Mouse (Mus musculus) c-Kit-positive CD71-positive TER-119-positive erythroid progenitor cells, embryonic 14.5 days (primary cell): ENCODE measurements around the gene Kansl1l.

ENCODE experiments used
- DNase-seq: peaks from one replicate; pipeline ENCODE4 v3.0.0-alpha.2; 2013; ENCODE audit warnings: low spot score

Gene Kansl1l

DNA sequence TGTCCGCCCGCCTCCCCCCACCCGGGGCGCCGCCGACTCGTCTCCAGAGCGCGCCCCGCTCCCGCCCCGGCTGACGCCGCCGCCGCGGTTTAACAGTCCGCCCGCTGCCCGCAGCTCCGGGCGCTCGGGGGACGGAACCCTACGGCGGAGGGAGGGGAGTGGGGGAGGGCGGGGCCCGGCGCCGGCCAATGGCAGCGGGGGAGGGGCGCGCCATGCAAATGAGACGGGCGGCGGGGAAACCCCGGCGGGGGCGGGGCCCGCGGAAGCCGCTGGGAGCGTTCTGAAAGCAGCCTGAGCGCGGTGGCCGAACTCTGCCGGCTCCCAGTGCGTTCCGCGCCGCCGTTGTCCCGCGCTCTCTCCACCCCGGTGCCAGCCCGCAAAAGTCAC is at the start of gene Kansl1l:
Gene Kansl1l (minus strand): TSS at position 110 of the 387 bp plus-strand sequence.
- DNase-seq = peak; percentile 91

DNA sequence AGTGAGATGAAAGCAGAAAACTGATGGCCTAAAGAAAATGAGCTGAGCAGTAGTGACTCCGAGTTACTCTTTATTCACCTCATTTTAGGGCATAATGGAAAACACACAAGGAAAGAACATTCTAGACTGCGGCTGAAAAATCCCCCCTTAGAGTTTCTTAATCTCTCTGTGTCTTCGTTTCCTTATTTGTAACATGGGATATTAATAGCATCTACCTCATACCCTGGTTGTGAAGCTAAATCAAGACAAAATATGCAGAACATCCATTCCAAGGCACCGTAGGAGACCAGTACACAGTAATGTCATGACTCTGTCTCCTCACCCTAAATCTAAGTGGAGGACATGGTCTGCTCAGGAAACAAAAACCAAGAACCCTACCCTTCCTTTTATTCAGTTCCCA is 48.3 kb upstream of the Kansl1l start:
- DNase-seq = no peak

DNA sequence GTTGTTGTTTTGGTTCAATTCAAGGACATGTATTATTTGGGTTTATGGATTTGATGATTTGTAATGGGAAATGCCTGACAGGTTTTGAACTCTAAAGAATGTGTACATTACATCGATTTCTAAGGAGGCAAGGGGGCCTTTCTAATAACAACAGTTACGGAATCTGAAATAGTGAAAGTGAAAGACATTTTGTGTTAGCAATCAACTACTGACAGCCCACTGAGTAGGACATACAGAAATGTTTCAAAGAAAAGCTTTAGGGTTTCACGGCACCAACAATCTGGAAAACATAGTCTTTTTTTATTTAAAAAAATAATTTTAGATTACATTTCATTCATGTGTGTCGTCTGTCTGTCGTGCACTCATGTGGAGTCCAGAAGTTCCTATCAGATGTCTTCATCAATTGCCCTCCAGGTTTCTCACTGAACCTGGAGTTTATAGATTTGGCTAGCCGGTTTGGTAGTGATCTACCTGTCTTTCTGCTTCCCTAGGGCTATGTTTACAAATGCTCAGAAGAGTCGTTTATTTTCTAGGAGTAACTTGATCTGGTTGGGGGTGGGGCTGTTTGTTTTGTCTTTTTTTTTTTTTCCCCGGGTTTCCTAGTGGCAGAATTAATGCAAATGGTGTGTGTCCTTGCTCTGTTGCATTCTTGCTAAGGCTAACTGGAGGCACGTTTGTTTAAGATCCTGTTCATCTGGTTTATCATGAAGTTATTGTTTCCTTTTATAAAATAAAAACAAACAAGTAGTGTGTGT is 46.6 kb upstream of the Kansl1l start:
- DNase-seq = peak; percentile 11

DNA sequence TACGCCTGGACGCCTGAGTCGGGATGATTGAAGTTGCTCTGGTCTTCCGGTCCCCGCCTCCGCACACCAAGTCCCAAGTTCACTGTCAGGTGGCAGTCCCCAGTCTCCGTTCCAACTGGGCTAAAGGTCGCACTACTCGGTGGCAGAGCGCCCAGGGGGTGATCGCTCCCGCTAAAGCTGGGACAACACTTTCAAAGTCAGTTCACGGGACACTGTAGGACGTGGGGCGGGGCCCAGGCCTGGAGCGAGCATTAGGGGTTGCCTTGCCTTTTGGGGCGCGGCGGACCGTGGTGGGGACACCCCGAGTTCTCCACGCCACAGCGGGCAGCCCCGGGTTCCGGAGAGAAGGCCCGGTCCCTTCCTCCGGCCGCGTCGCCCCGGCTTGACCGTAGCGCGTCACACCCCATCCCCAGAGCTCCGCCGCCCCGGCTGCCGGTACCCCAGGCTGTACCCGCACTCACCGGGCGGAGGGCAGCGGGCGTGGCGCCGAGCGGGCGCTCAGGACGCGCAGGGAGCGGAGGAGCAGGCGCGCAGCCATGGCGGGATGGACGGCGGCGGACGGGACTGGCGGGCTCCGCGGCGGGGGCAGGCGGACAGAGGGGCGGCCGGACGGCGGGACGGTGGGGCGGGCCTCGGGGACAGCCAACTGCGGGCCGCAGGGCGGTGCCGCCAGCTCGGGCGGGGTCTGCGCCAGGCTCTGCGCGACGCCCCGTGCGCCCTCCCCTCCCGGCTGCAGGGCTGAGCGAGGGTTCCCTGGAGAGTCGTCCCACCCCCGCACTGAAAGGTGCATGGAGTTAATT is 45.5 kb upstream of the Kansl1l start, which contains the start of gene Acadl:
Gene Acadl (minus strand): TSS at position 566 of the 800 bp plus-strand sequence.
- peak; percentile 57 for DNase-seq

DNA sequence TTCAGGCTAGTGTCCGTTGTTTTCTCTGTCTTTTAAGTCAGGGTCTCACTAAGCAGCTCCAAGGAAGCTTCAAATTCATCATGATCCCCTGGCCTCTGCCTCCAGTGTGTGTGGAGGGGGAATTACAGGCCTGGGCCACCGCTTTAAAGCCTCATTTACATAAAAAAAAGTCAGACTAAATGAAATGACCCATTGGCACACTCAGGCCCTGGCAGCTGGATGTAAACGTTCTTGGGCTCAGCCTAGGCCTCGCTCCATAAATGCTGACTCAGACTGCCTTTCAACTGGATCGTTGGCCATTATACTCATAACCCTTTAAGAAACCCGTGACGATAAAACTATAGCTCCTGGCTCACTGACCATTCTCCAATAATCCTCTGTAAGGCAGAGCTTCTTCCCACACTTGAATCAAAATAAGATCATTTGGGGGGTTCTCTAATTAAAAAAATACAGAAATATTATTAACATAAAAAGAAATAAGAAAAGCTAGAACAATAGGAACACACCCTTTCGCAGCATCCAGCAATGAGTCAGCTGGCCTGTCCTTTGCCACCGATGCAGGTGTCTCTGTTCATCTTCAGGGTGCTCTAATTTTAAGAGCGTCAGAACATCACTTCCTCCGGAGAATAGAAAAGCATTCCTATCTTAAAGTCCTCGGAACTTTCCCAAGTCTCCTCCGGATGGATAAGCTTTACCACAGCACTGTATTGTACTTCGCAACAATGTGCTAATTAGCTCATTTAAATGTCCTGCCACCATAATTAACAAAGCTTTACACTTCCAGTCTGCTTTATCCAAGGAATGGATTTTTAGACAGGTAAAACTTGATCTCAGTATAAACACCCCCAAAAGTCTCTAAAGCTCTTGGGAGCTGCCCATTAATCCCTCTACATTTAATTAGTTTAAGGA is 44.7 kb upstream of the Kansl1l start:
- DNase-seq = peak; percentile 37

DNA sequence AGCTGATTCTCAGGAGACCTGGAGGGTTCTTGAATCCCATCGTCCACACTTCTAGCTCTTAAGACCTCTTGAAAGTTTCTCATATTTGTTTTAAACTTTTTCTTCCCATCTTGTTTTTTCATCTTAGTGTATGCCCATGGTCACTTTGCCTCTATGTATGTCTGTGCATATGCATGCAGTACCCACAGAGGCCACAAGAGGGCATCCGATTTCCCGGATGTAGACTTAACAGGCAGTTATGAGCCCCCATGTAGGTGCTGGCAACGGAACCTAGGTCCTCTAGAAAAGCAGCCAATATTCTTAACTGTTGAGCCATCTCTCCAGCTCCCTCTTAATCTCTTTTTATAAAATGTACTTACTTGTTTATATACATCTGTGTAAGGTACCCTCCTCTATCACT is 30.1 kb upstream of the Kansl1l start:
- no peak for DNase-seq

DNA sequence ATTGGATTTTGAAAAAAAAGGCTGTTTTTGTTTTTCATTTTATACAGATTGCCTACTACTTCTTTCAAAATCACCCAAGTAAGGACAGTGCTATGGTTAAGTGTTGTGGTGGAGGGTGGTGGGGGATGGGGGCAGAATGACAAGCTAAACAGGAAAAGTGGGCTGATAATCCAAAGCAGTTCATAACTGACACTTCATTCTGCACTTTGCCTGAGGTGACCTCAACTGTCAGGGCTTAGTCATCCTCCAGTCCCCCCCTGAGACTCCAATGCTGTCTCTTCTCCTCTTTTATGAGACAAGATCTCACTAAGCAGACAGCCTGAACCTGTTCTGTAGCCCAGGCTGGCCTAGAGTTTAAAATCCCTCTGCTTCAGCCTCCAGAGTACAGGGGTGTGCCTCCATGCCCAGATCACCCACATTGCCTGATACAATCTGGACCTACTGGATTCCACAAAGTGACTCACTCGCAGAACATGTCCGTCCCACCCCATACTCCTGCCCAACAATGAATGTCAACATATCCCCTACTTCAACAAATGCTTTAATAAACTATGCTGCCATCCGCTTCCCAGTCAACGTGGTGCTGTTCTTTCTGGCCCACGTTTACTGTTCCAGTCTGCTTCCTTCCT is 28.4 kb upstream of the Kansl1l start:
- DNase-seq = no peak

DNA sequence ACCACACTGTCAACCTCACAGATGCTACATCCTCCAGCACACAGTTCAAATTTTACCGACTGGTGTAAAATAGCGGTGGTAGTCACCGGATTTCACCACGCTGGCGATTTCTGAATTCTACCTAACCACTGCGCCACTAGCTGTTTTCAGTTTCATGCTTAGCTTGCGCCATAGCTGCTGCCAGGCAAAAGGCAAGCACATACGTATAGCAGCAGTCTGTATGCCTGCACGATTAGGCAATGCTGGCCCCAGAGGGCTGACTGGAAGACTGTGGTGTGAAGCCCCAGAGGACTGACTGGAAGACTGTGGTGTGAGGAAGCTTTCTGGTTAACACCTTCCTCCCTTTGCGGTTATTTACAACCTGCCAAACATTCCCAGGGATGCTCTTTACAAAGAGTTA is 24.6 kb upstream of the Kansl1l start:
- no peak for DNase-seq

DNA sequence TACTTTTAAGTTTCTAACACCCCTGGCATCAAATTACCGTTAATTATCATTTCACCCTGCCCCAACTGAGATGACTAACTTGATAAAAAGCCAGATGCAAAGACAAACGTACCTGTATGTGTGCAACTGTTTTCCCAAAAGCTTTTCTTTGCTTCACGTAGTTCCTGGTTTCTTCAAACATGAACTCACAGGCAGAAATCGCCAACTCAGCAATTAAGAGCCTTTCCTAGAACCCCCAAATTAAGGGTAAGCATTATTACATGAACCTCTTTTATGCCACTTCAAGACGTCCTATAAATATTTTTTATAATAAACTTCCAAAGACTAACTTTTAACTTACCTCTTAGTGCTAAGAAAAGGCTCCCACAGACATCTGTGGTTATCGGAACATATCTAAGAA is 24.1 kb upstream of the Kansl1l start:
- DNase-seq = no peak

DNA sequence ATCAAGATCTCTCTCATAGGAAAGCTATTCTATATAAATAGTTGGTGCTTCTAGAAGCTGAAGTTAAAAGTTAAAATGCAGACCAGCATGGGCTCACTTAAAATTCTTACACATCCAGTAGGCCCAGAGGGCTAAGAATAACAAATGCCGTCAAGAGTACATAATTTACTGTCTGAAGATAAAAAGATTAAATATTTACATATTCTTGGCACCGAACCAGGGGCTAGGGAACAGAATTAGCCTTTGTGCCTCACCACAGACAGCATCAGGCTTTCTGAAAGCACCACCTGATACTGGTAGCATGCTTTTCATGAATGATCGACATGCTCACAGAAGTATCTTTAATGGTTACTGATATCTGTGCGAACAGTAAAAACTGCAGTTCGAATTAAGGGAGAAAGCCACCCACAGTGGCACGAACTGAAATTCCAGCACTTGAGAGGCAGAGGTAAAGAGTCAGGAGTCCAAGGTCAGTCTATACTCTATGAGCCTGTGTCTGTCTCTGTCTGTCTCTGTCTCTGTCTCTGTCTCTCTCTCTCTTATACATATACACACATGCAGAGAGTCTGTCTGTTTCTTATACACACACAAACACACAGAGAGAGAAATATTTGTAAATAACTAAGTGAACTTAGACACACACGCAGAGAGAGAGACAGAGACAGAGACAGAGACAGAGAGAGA is 22.5 kb upstream of the Kansl1l start:
- DNase-seq = no peak

DNA sequence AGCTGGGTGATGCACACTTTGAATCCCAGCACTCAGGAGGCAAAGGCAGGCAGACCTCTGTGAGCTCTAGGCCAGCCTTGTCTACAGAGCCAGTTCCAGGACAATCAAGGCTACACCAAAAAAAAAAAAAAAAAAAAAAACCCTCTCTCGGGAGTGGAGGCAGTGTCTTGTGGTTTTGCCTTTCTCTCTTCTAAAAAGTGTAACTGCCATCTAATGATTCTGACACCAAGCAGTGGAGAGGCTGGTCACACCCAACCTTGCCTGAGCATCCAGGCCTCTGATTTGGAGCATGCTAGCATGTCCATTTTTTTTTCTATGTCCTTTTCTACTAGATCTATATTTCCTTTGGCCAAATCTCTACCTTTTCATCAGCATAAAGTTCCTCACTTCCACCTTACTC is 21.8 kb upstream of the Kansl1l start:
- DNase-seq = no peak

DNA sequence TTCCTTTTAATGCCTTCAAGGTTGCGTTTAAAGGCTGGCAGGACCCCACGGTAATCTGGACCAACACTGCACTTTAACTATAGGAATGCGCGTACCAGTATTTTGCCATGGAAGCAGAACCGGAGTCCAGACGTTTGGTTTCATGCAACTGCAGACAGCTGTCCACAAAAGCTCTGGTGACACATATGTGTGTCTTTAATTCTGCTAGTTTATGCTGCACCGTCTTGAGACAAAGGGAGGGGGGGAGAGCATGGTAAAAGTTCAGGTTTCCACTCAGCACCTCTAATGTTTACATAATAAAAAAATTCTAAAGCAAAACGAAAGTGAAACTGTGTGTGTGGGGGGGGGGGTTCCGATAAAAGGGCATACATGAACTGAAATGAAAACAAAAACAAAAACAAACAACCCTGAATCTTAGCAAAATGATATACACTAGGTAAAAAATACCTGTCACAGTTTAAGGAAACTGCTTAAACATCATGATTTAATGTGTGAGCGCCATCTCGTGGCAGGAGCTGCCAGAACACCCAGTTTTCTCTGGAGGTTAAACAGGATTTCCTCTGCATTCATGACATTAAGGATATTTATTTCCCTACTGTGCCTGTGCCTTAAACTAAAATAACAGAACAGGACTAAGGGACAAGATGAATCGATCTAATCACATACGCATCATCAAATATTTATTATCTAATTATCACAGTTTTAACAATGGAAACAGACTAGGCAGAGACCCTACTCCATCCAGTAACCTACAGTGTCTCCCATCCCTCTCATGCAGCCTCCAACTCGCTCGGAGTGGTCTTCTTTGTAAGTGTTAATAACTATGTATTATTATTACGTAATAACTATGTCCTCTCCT is 21.1 kb upstream of the Kansl1l start:
- DNase-seq = peak; percentile 67

DNA sequence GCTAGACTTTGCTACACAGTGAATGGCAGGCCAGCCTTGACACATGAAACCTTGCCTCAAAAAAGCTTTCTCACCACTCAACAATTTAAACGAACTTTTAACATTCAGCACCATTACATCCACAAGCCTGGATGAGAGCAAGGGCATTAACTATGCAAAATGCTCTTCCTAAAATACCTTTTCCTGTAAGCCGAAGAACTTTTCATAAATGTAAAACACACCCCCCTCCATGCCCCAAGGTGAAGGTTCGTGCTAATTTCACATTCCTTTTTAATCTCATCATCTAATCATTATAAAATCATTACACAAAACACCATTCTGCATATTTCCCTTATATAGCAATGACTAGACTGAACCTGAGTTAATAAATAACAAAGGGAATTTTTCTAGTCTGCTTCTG is 19.8 kb upstream of the Kansl1l start:
- DNase-seq = no peak

DNA sequence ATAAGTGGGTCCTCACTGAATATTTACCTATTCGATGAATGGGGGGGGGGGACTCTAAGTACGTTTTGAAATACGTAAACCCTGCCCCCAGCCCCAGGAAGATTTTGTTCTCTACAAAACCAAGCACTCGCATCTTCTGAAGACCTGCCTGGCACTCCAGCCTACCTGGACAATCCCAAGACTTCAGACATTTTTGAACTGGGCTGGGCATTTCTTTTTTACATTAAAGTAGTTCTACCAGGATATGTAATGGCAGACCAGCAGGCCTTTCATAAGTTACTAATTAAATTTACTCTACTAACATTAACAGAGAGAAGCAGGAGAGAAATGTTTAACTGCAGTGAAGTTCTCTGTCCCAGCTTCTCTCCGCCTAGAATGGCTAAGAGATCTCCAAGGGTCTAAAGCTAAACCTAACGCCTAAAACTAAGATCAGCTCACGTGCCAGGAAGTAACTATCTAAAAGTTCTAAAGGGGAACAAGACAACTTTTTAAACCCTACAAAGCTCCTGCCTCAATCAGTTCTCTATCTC is 15.3 kb upstream of the Kansl1l start:
- DNase-seq = no peak

DNA sequence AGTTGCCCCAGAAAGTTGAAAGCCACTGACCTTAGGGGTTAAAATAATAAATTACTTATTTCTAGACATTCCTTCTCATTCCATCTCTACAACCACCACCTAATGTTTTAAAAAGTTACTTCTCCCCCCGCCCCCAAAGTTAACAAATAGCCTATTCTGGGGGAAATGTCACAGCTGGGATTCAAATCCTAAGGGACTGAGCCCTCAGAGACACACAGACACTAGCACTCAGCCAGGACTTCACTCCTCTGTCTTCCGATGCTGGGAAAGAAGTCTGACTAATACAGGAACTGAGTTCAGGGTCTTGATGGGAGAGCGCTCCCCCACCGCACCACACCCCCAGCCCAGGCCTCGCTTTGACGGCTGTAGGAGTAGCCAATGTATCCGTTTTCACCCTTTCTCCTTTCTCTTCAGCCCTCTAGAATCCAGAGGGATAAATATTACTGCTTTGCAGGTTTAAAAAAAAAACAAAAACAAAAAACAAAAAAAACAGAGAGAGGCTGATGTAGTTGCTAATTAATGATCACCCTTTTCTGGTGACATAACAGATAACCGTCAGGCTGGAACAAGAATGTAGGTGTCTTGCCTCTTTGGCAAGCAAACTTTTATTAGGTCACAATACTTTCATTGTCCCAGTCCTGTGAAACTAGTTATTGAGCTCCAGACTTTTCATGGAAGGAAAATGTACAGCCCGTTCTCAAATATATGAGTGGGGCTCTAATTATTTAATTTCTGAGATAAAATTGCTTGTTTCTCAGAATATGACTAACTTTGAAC is 14.7 kb upstream of the Kansl1l start:
- no peak for DNase-seq

DNA sequence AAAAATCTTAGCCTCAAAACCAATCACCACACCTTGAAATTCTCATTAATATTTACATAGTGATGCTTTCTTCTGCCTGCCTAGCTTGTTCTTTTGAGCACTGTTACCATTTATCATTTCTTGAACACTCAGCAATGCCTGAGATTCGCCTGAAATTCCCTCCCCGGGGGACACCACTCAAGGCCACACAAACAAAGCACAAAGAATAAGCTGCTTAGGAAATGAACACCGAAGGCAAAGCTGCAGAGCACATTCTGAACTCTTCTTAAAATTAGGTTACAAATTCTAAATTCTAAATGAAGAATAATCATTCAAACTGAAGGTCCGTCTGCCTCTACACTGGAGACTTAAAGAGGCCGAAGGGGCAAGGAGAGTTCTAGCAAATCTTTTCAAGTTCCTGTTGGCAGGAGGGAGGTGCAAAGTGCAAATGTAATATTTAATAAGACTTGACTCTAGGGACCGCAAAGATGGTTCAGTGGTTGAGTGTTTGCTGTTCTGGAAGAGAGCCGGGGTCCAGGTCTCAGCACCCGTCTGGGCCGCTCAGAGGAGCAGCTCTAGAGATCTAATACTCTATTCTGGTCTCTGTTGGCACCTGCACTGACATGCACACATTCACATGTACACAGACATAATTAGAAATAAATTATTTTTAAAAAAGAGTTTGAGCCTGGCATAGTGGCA is 12.2 kb upstream of the Kansl1l start:
- no peak for DNase-seq

DNA sequence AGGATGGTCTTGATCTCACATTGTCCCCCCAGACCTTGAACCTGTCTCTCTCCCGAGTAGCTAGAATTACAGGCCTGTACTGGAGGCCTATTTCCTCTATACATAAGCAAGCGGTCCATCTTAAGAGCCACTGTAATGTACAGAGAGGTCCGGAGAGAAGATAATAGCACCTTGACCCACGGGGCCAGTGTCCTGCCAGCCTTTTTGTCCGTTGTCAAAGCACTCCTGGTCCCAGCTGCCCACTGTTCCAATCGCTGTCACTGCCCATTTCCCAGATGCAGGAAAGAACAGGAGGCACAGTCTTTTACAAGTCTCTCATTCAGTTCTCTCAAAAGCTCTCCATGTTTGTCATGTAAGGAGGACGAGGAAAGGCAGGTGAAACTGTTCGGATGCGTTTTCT is 4.6 kb upstream of the Kansl1l start:
- no peak for DNase-seq

DNA sequence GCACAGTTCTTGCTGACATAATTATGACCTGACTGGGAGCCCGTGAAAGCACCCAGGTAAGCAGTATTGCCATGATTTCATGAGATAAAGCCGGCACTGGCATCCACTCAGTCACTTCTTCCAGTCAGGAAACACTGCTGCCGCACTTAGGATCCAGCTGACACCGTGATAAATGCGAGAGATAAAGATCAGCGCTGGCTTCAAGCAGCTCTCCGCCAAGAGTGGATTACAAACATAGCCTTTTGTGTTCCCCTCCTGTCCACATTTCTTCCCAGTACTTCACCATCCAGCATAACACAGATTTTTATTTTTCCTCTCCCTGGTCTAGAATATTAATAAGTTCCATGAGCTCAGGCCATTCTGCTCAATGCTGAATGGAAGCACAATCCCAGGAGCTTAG is 2.9 kb upstream of the Kansl1l start:
- no peak for DNase-seq

DNA sequence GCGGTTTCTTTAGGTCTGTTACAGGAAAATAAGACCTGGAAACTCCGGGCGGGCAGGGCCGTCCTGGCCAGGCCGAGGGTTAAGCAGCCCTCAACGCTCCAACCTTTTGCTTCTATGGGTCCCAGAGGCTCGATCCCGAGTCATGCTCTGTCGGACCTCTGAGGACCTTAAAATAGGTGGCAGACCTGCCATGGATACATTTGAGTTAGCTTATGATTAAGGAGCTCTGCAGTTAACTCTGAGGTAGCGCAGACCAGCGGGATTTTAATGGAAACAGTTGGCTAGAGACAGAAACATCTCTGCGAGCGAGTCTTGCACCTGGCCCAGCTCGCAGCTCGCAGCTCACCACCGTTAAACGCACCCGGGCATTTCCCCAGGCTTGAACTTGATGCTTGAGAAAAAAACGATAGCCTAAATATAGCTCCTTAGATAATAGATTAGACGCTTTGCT is 528 bp upstream of the Kansl1l start:
- DNase-seq = peak; percentile 40
